Mouse (Mus musculus) layer of hippocampus, adult 11-12 months (tissue): ENCODE data around the gene Vwc2l.

ENCODE experiments used
- DNase-seq: peaks from one replicate; pipeline ENCODE4 v3.0.0; 2022; ENCODE audit warnings: low spot score

Gene Vwc2l

DNA sequence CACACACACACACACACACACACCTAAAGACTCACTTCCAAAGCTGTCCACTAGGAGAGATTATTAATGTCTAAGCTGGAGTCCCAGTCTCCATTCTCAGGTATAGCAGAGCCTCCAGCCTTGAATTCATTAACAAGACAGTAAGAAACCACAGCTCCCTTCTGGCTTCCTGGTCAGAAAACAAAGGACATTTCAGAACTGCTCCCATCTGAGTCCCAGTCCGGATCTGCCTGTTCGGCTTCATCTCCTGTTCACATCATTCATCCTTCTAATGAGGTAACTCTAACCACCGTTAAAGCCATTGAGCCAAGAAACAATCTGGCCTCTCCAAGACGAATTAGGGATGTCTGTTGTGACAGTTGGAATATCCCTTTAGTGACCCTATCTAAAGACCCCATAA, 185.7 kb downstream of the Vwc2l start:
- DNase-seq: no peak

DNA sequence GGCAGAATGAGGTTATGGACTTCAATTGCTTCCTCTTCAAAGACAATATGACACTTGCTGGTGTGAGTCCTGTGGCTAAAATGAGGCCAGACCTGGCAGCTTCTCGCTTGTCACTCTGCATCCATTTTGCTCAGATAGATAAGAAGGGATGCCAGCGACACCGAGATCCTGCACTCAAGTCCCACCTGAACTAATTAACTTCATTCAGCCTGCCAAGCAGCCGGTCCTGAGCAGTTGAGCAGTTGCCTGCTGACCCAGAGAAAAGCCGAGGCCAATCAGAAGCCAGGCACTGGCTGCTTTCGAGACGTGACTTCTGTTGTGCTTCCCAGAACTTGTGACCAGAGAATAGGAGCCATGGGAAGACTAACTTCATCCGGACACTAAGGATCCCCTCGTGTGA, 187.6 kb downstream of the Vwc2l start:
- DNase-seq: no peak

DNA sequence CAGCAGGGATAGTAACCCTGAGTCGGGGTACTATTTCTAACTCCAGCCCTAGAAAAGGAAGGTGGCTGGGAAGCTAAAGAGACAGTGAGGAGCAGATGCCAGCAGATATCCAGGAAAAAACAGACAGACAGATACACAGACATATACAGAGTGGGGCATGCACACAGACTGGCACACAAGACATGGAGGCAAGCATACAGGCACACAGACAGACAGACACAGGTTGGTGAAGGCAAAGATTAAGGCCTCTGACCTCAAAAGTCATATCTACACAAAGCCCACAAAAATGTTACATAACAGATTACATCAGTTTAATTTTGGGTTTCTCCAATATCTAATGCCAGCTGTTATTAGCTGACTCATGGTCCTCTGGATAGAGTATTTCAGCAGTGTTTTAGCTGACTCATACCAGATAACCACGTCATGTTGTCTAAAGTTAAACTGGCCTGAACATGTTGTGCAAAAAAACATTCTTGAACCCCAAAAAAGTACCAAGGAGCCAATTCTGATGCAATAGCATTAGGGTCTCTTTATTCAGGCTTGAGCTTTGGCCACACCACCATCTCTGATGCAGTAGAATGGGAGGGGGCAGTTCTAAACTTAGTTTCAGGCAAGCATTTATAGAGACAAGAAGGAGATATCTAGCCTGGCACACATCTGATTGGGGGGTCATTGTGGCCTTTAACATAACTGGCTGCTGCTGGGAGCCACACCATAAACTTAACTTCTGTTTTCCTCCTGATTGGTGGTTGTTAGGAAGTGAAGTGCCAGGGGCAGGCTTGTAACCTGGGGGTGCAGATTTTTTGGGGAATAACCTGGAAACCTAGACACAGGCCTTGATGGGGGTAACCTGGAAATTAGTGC, 192.9 kb downstream of the Vwc2l start:
- no peak for DNase-seq

DNA sequence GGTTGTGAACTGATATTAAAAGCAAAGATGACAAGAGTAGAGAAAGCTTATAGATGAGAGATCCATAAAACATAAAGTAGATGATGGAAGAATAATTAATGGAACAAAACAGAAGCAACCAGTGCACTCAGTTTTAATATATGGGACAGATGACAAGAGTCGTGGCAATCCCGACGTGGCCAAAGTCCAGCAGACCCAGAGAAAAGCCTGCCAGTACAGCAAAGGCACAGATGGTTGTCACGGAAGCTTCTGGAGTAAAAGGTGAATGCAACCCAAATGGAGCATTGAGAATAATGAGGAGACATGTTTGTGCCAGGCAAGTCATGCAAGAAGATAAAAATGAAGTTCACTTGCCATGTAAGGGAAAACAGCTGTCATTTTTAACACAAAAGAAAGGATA, 207.5 kb downstream of the Vwc2l start:
- DNase-seq: no peak
